Mouse (Mus musculus) gastrocnemius, adult 2 months (tissue): ENCODE data around the gene Thsd4. TPM values are rescaled to one million over a fixed set of nuclear protein-coding genes. Genes with fewer than 3 reads are reported as not detected.
A peak's percentile ranks its signal among the peaks of the same experiment; 100 is the strongest.
"Not testable (repeated sequence)": the region's sequence is repeated elsewhere in the genome, so short reads cannot be mapped to it uniquely, and the experiment has no call there.

ENCODE experiments used
- DNase-seq: peaks from one replicate; pipeline ENCODE4 v3.0.0; 2022
- H3K27ac ChIP-seq: fragments of 200-600 bp; 2 replicates; pipeline ENCODE4 v1.8.1; 2022; ENCODE audit warnings: mild to moderate bottlenecking
- H3K4me3 ChIP-seq: fragments of 200-600 bp; 2 replicates; pipeline ENCODE4 v1.8.1; 2022; ENCODE audit warnings: mild to moderate bottlenecking, moderate library complexity
- CTCF ChIP-seq: fragments of 200-600 bp; IDR thresholded peaks from 2 replicates; pipeline ENCODE4 v1.8.1; 2022; ENCODE audit warnings: antibody characterized with exemption, mild to moderate bottlenecking, moderate library complexity
- intact Hi-C: fragments of 180-260 bp; cut with DNase I; formaldehyde crosslinking; loops from one replicate; pipeline ENCODE4 v1.15.1; 2025
- total RNA-seq, 2 experiments: library from RNA; stranded (reverse); gene quantifications; 2 replicates each; pipeline ENCODE4 v1.2.3; 2021

Gene Thsd4
- total RNA-seq, 2 experiments from 2014 or later = 0.48 to 1.2 TPM

GRCm38 (mm10) chr9:60274503-60274902 lies 247.3 kb downstream of the Thsd4 start:
- DNase-seq = no peak
- Histone ChIP-seq H3K4me3 (no peak overlapping the region), H3K27ac (no peak overlapping the region)
- TF ChIP-seq CTCF = no peak
- intact Hi-C loops = no loop called here

GRCm38 (mm10) chr9:60272345-60272744 lies 249.5 kb downstream of the Thsd4 start:
- intact Hi-C loops, H3K4me3 ChIP-seq, DNase-seq, H3K27ac ChIP-seq: not testable (repeated sequence)

GRCm38 (mm10) chr9:60271940-60272339 lies 249.9 kb downstream of the Thsd4 start:
- H3K4me3 ChIP-seq = no peak overlapping the region
- TF ChIP-seq CTCF = no peak

GRCm38 (mm10) chr9:60269807-60270206 lies 252.0 kb downstream of the Thsd4 start:
- no peak for DNase-seq
- Histone ChIP-seq H3K27ac (no peak overlapping the region), H3K4me3 (no peak overlapping the region)
- intact Hi-C loops = no loop called here
- TF ChIP-seq CTCF = no peak

More at GRCm38 (mm10) chr9:60271940-60272339, 249.9 kb downstream of the Thsd4 start:
- DNase-seq = no peak
- H3K27ac ChIP-seq = no peak overlapping the region
- intact Hi-C loops = no loop called here

- intact Hi-C loops = no loop called here
- no peak for TF ChIP-seq CTCF
- Histone ChIP-seq H3K27ac (no peak overlapping the region), H3K4me3 (no peak overlapping the region)
- DNase-seq = no peak
Measured at GRCm38 (mm10) chr9:60267273-60267626, 254.6 kb downstream of the Thsd4 start.

GRCm38 (mm10) chr9:60266583-60267272 lies 255.1 kb downstream of the Thsd4 start:
- intact Hi-C loops = no loop called here
- H3K4me3 ChIP-seq = no peak overlapping the region
- no peak for DNase-seq
- no peak overlapping the region for H3K27ac ChIP-seq
- no peak for TF ChIP-seq CTCF

- intact Hi-C loops = no loop called here
- peak overlapping the region; percentile 62 for H3K27ac ChIP-seq
- no peak overlapping the region for H3K4me3 ChIP-seq
- TF ChIP-seq CTCF = no peak
- DNase-seq = peak; percentile 35
Measured at GRCm38 (mm10) chr9:60264586-60265325, 257.1 kb downstream of the Thsd4 start.

GRCm38 (mm10) chr9:60262515-60263140 lies 259.2 kb downstream of the Thsd4 start:
- DNase-seq = no peak
- no peak for TF ChIP-seq CTCF
- no peak overlapping the region for H3K27ac ChIP-seq
- intact Hi-C loops = no loop called here
- H3K4me3 ChIP-seq = no peak overlapping the region

GRCm38 (mm10) chr9:60259626-60260025 lies 262.2 kb downstream of the Thsd4 start:
- H3K4me3 ChIP-seq = no peak overlapping the region
- intact Hi-C loops = no loop called here
- peak; percentile 60 for DNase-seq
- no peak for TF ChIP-seq CTCF
- peak overlapping the region; percentile 40; the same call in 1 of the 2 replicates for H3K27ac ChIP-seq

- no peak overlapping the region for H3K27ac ChIP-seq
- intact Hi-C loops = no loop called here
- TF ChIP-seq CTCF = peak; percentile 49
- no peak for DNase-seq
- H3K4me3 ChIP-seq = no peak overlapping the region
Measured at GRCm38 (mm10) chr9:60251765-60252164, 270.1 kb downstream of the Thsd4 start.

GRCm38 (mm10) chr9:60250403-60250802 lies 271.4 kb downstream of the Thsd4 start:
- no peak for TF ChIP-seq CTCF
- DNase-seq = no peak
- intact Hi-C loops = no loop called here
- Histone ChIP-seq H3K4me3 (no peak overlapping the region), H3K27ac (no peak overlapping the region)

- Histone ChIP-seq H3K27ac (no peak overlapping the region), H3K4me3 (no peak overlapping the region)
- TF ChIP-seq CTCF = no peak
- intact Hi-C loops = loop anchor here (5.0 to 10.0 kb wide), 2 partner anchors 424 to 497 kb away; no protein-coding TSS in a partner anchor
- no peak for DNase-seq
Measured at GRCm38 (mm10) chr9:60247998-60248397, 273.8 kb downstream of the Thsd4 start.

- peak; percentile 57 for DNase-seq
- intact Hi-C loops = loop anchor here (1.0 to 10.0 kb wide), 5 partner anchors 30 to 500 kb away; partner anchors contain the start of gene Thsd4
- Histone ChIP-seq H3K4me3 (no peak overlapping the region), H3K27ac (no peak overlapping the region)
- TF ChIP-seq CTCF = peak; percentile 91
Measured at GRCm38 (mm10) chr9:60244943-60245342, 276.9 kb downstream of the Thsd4 start.
